Comparison of ENCODE assay signal across 22 mouse cellular contexts in genomic region chr8:10758151-10758550, GRCm38 (mm10).
"Had no signal": no experiment of that assay in that cellular context is flagged by ENCODE, and none has a peak within 500 bp of the region (broad histone marks: within the 10 kb centered on the region; RNA-seq: fewer than 3 reads in every experiment).

No protein-coding gene starts in this region.

- H3K27ac ChIP-seq: hindbrain, embryonic 12.5 days; hindbrain, embryonic 15.5 days; hindbrain, postnatal 0 days; intestine, embryonic 15.5 days; layer of hippocampus, adult 2 months; left cerebral cortex, adult 2 months; limb, embryonic 13.5 days; limb, embryonic 15.5 days; liver, embryonic 12.5 days; liver, embryonic 14.5 days had no signal

- H3K9me3 ChIP-seq: heart, embryonic 12.5 days; hindbrain, embryonic 12.5 days; hindbrain, embryonic 15.5 days; intestine, embryonic 15.5 days; limb, embryonic 13.5 days; limb, embryonic 15.5 days; liver, embryonic 12.5 days had no signal

- ATAC-seq: hindbrain, postnatal 0 days; intestine, embryonic 15.5 days; intestine, postnatal 0 days; liver, embryonic 12.5 days had no signal

- H3K36me3 ChIP-seq: heart, embryonic 12.5 days; hindbrain, embryonic 12.5 days; hindbrain, embryonic 15.5 days; intestine, embryonic 15.5 days; limb, embryonic 13.5 days; limb, embryonic 15.5 days; liver, embryonic 12.5 days had no signal

- H3K4me3 ChIP-seq: heart, embryonic 12.5 days; hindbrain, embryonic 12.5 days; hindbrain, embryonic 15.5 days; intestine, embryonic 15.5 days; layer of hippocampus, adult 2 months; left cerebral cortex, adult 2 months; limb, embryonic 13.5 days; limb, embryonic 15.5 days; liver, embryonic 12.5 days had no signal

- DNase-seq: gastrocnemius, postnatal 14 days; gastrocnemius, postnatal 36 days; heart, adult 18-20 months; heart, postnatal 10 days; heart, postnatal 36 days; kidney, adult 18-20 months; kidney, adult 8-10 months; kidney, postnatal 10 days; kidney, postnatal 25 days; kidney, postnatal 4 days had no signal

- H3K27me3 ChIP-seq: heart, embryonic 12.5 days; hindbrain, embryonic 12.5 days; hindbrain, embryonic 15.5 days; intestine, embryonic 15.5 days; limb, embryonic 13.5 days; limb, embryonic 15.5 days had no signal
